Mouse (Mus musculus) erythroblast, adult 5-6 weeks (primary cell): Measurements from ENCODE around the gene Mat2a. TPM values are rescaled to one million over a fixed set of nuclear protein-coding genes. Genes with fewer than 3 reads are reported as not detected.

Experiments
- ATAC-seq: replicated peaks from 2 replicates; pipeline ENCODE4 v1.8.0; 2016; ENCODE audit warnings: moderate number of reproducible peaks, mild to moderate bottlenecking, moderate TSS enrichment, inconsistent platforms; ENCODE audit not compliant: poor library complexity, low FRiP score, severe bottlenecking
- total RNA-seq, 2 experiments: library from RNA; stranded (forward) in 1 of 2; stranded (reverse) in 1 of 2; fragments of 150-400 nt in 1 of 2; fragments of 200-764, 138-1000 nt in 1 of 2; gene quantifications; 2 replicates each; pipeline versions ENCODE4 v1.2.3 to v1.2.4; 2015 to 2017; ENCODE audit warnings: low replicate concordance in 2 of 2

Gene Mat2a
- total RNA-seq, 2 experiments from 2014 or later: 44.9 to 77.8 TPM

GRCm38 (mm10) chr6:72419806-72420205, 19.6 kb downstream of the Mat2a start:
- no peak for ATAC-seq

GRCm38 (mm10) chr6:72418279-72418678, 21.1 kb downstream of the Mat2a start:
- no peak for ATAC-seq

GRCm38 (mm10) chr6:72415964-72416772, 23.2 kb downstream of the Mat2a start:
- no peak for ATAC-seq

- no peak for ATAC-seq
Measured at GRCm38 (mm10) chr6:72415181-72415580, 24.2 kb downstream of the Mat2a start.

GRCm38 (mm10) chr6:72414076-72414756, 25.1 kb downstream of the Mat2a start, which contains the start of gene Ggcx:
Ggcx (plus strand) TSS chr6:72414308.
- ATAC-seq: peak; percentile 96

GRCm38 (mm10) chr6:72410518-72410917, 28.8 kb downstream of the Mat2a start:
- no peak for ATAC-seq

- ATAC-seq: no peak
Measured at GRCm38 (mm10) chr6:72410003-72410402, 29.4 kb downstream of the Mat2a start.

- 0 out of 2 replicates have a peak, but pooled peaks have one; percentile 45 for ATAC-seq
Measured at GRCm38 (mm10) chr6:72409567-72409966, 29.8 kb downstream of the Mat2a start.

- ATAC-seq: peak; percentile 96
Measured at GRCm38 (mm10) chr6:72407119-72407518, 32.2 kb downstream of the Mat2a start.

GRCm38 (mm10) chr6:72405356-72405755, 34.0 kb downstream of the Mat2a start:
- ATAC-seq: no peak

- ATAC-seq: peak; percentile 88
Measured at GRCm38 (mm10) chr6:72401875-72402274, 37.5 kb downstream of the Mat2a start.

GRCm38 (mm10) chr6:72399967-72400366, 39.4 kb downstream of the Mat2a start:
- ATAC-seq: no peak

- ATAC-seq: no peak
Measured at GRCm38 (mm10) chr6:72396837-72397251, 42.5 kb downstream of the Mat2a start.

GRCm38 (mm10) chr6:72392341-72392740, 47.0 kb downstream of the Mat2a start:
- no peak for ATAC-seq

GRCm38 (mm10) chr6:72390795-72391521, 48.4 kb downstream of the Mat2a start:
- ATAC-seq: peak; percentile 61

GRCm38 (mm10) chr6:72389941-72390771, 49.2 kb downstream of the Mat2a start, which contains the start of gene Vamp8:
Vamp8 (minus strand) TSS chr6:72390703.
- ATAC-seq: peak; percentile 63

GRCm38 (mm10) chr6:72389471-72389940, 49.9 kb downstream of the Mat2a start:
- peak; percentile 80 for ATAC-seq

GRCm38 (mm10) chr6:72388791-72389329, 50.5 kb downstream of the Mat2a start:
- ATAC-seq: no peak

GRCm38 (mm10) chr6:72388266-72388665, 51.1 kb downstream of the Mat2a start:
- no peak for ATAC-seq
